Mouse (Mus musculus) C2C12 (cell line): ENCODE data around the gene Timd4. TPM values are rescaled to one million over a fixed set of nuclear protein-coding genes. Genes with fewer than 3 reads are reported as not detected.

Experiments used
- H3K27me3 ChIP-seq: one replicate; pipeline ENCODE4 v1.6.1; 2011; ENCODE audit not compliant: control insufficient read depth, insufficient read depth, insufficient read length
- H3K36me3 ChIP-seq: one replicate; pipeline ENCODE4 v1.6.1; 2011; ENCODE audit not compliant: control insufficient read depth, insufficient read depth
- H3K4me3 ChIP-seq: one replicate; pipeline ENCODE4 v1.5.1; 2011; ENCODE audit warnings: mild to moderate bottlenecking, control low read depth; ENCODE audit not compliant: poor library complexity, insufficient read depth, severe bottlenecking
- H3K79me2 ChIP-seq: one replicate; pipeline ENCODE4 v1.6.1; 2011; ENCODE audit not compliant: control insufficient read depth, insufficient read depth
- H3K79me3 ChIP-seq: one replicate; pipeline ENCODE4 v1.6.1; 2011; ENCODE audit warnings: low read depth, control low read depth
- H3ac ChIP-seq: one replicate; pipeline ENCODE3; 2011; ENCODE audit warnings: low read depth; ENCODE audit not compliant: control insufficient read depth, insufficient read length
- CEBPB ChIP-seq: IDR thresholded peaks from one replicate; pipeline ENCODE4 v1.6.1; 2011; ENCODE audit warnings: low read depth, mild to moderate bottlenecking, control low read depth, moderate library complexity
- CTCF ChIP-seq: IDR thresholded peaks from one replicate; pipeline ENCODE4 v1.5.1; 2011; ENCODE audit not compliant: control insufficient read depth, insufficient read depth, insufficient read length
- FOSL1 ChIP-seq: IDR thresholded peaks from one replicate; pipeline ENCODE4 v1.8.0; 2011; ENCODE audit warnings: mild to moderate bottlenecking, low read length; ENCODE audit not compliant: poor library complexity, insufficient read depth, severe bottlenecking
- MAX ChIP-seq: IDR thresholded peaks from one replicate; pipeline ENCODE4 v1.6.1; 2011; ENCODE audit warnings: mild to moderate bottlenecking, control low read depth
- MYOD1 ChIP-seq: IDR thresholded peaks from one replicate; pipeline ENCODE4 v1.6.1; 2011; ENCODE audit warnings: low read depth; ENCODE audit not compliant: control insufficient read depth, insufficient read length
- MYOG ChIP-seq: IDR thresholded peaks from one replicate; pipeline ENCODE4 v1.6.1; 2011; ENCODE audit not compliant: control insufficient read depth, insufficient read length; ENCODE audit errors: extremely low read depth
- USF1 ChIP-seq: IDR thresholded peaks from one replicate; pipeline ENCODE4 v1.6.1; 2011; ENCODE audit warnings: low read depth, mild to moderate bottlenecking, control low read depth, moderate library complexity
- long read RNA-seq, 2 experiments: library from polyadenylated mRNA; unstranded; transcript quantifications; one replicate each; pipeline ENCODE4 v2.0.0; 2019 to 2020
- polyA plus RNA-seq: library from polyadenylated mRNA; unstranded; fragments of >200 nt; fragmentation: generic; extraction: Trizol; gene quantifications from one replicate; pipeline ENCODE4 v1.2.1, GENCODE M21; 2012; ENCODE audit warnings: missing spikeins

Gene Timd4
- polyA plus RNA-seq = not detected
- long read RNA-seq, experiment 1 = 0 reads
- long read RNA-seq, experiment 2 = 0 reads

- Histone ChIP-seq H3K79me3 (no peaks in the 10 kb centered on the region), H3K79me2 (no peaks in the 10 kb centered on the region), H3K4me3 (no peak within 1 kb of the TSS), H3ac (no peak within 1 kb of the TSS), H3K36me3 (no peaks in the 10 kb centered on the region), H3K27me3 (no peaks in the 10 kb centered on the region)
- no peak for TF ChIP-seq MYOD1
- no peak for TF ChIP-seq CEBPB
These were observed at the start of gene Timd4 for GRCm38 (mm10) chr11:46810511-46810910. Gene Timd4, plus strand, starts transcription at chr11:46810800.

- Histone ChIP-seq H3ac (no peak overlapping the region), H3K79me2 (no peaks in the 10 kb centered on the region), H3K79me3 (no peaks in the 10 kb centered on the region), H3K27me3 (no peaks in the 10 kb centered on the region), H3K4me3 (no peak overlapping the region), H3K36me3 (no peaks in the 10 kb centered on the region)
- TF ChIP-seq MYOD1 = no peak
- TF ChIP-seq MAX = no peak
- no peak for TF ChIP-seq CEBPB
- TF ChIP-seq CTCF = no peak
- TF ChIP-seq FOSL1 = no peak
- TF ChIP-seq USF1 = no peak
- no peak for TF ChIP-seq MYOG
These were observed 33.7 kb upstream of the Timd4 start for GRCm38 (mm10) chr11:46776879-46777278.

- no peak overlapping the region for H3K4me3 ChIP-seq
- no peaks in the 10 kb centered on the region for H3K27me3 ChIP-seq
- H3K79me3 ChIP-seq = no peaks in the 10 kb centered on the region
- H3ac ChIP-seq = no peak overlapping the region
- no peaks in the 10 kb centered on the region for H3K79me2 ChIP-seq
- TF ChIP-seq MYOD1 (no peak), CEBPB (no peak), MAX (no peak), MYOG (no peak), FOSL1 (no peak), USF1 (no peak), CTCF (no peak)
- no peaks in the 10 kb centered on the region for H3K36me3 ChIP-seq
These were observed 30.8 kb upstream of the Timd4 start for GRCm38 (mm10) chr11:46779811-46780210.

GRCm38 (mm10) chr11:46804440-46804839, 6.2 kb upstream of the Timd4 start:
- H3ac ChIP-seq = no peak overlapping the region

DNA sequence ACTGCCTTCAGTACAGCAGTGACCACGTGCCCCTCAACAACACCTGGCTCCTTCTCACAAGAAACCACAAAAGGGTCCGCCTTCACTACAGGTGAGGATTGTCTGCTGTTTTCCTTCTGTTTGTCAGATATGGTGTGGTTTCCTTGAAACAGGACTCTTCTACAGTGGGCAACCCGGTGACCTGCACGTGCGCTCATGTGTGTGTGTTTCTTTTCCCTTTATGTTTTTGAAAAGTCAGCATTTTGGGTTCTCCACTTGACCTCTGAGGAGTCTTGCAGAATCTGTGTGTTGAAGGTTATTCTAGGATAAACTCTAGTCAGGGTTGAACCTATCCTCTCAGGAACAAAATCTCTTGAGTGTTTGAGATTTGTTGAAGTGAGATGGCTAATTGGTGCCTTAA, 7.1 kb downstream of the Timd4 start:
- H3K27me3 ChIP-seq = no peaks in the 10 kb centered on the region
- H3K79me2 ChIP-seq = no peaks in the 10 kb centered on the region
- H3ac ChIP-seq = no peak overlapping the region
- no peaks in the 10 kb centered on the region for H3K79me3 ChIP-seq
- H3K4me3 ChIP-seq = no peak overlapping the region
- no peak for TF ChIP-seq MAX
- TF ChIP-seq CTCF = no peak
- TF ChIP-seq MYOD1 = no peak
- no peak for TF ChIP-seq USF1
- TF ChIP-seq CEBPB = no peak
- TF ChIP-seq FOSL1 = no peak
- TF ChIP-seq MYOG = no peak
- H3K36me3 ChIP-seq = no peaks in the 10 kb centered on the region

More at GRCm38 (mm10) chr11:46804440-46804839, 6.2 kb upstream of the Timd4 start:
- no peak for TF ChIP-seq MAX
- TF ChIP-seq MYOG = no peak
- TF ChIP-seq FOSL1 = no peak
- TF ChIP-seq MYOD1 = no peak
- TF ChIP-seq CTCF = no peak
- no peak for TF ChIP-seq USF1
- TF ChIP-seq CEBPB = no peak
- H3K4me3 ChIP-seq = no peak overlapping the region
- H3K79me3 ChIP-seq = no peaks in the 10 kb centered on the region
- H3K79me2 ChIP-seq = no peaks in the 10 kb centered on the region
- no peaks in the 10 kb centered on the region for H3K27me3 ChIP-seq
- no peaks in the 10 kb centered on the region for H3K36me3 ChIP-seq

DNA sequence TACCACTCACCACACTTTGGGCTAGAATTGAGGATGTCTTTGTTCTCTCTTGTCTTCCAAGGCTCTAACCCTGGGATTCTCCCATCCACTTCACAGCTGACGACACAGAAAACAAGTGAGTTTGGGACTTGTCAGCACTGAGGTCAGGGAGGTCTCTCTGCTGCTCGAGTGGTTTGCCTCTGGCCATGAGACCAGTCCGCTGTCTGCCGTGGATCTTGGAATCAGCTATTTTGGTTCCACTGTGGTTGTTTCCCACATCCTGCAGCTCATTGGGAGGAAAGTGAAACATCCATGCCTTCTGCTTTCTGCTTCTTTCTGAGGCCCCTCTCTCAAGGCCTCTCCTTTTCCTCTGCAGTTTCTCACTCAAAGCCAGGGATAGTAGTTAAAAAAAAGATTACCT, 9.3 kb downstream of the Timd4 start:
- Histone ChIP-seq H3ac (no peak overlapping the region), H3K36me3 (no peaks in the 10 kb centered on the region), H3K79me2 (no peaks in the 10 kb centered on the region), H3K4me3 (no peak overlapping the region), H3K79me3 (no peaks in the 10 kb centered on the region), H3K27me3 (no peaks in the 10 kb centered on the region)
- TF ChIP-seq MAX (no peak), MYOG (no peak), FOSL1 (no peak), CEBPB (no peak), CTCF (no peak), USF1 (no peak), MYOD1 (no peak)

DNA sequence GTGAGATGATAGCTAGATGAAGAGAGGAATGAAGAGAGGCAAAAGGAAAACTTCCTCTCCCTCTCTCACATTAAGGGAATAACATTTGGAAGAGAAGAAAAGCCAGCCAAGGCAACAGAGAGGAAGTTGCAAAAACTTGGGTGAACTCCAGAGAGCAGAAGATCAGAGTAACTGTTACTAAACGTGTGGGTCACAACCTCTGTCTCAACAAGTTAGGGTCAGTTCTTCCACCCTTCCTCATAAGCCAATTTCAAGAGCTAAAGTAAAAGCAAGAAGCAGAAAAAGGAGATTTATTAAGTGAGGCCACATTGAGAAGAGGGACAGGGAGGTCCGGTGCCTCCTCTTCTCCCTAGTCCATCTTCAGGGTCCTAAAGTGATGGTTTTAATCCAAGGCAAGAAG, 19.7 kb downstream of the Timd4 start:
- Histone ChIP-seq H3K27me3 (no peaks in the 10 kb centered on the region), H3K4me3 (no peak overlapping the region), H3K36me3 (no peaks in the 10 kb centered on the region), H3K79me2 (no peaks in the 10 kb centered on the region), H3K79me3 (no peaks in the 10 kb centered on the region), H3ac (no peak overlapping the region)
- no peak for TF ChIP-seq FOSL1
- no peak for TF ChIP-seq MYOD1
- no peak for TF ChIP-seq CTCF
- TF ChIP-seq USF1 = no peak
- TF ChIP-seq MYOG = no peak
- TF ChIP-seq CEBPB = no peak
- TF ChIP-seq MAX = no peak
